Mouse (Mus musculus) ovary, postnatal 10 days (tissue): ENCODE measurements at regions not wholly inside any gene's neighbourhood (a gene's known extent, or its start where the extent isn't known, plus 50 kb on each side); places are given as distances from the start of the nearest gene placed in this dataset.

Source experiments
- DNase-seq: peaks from one replicate; pipeline ENCODE4 v3.0.0; 2022; ENCODE audit warnings: low spot score

DNA sequence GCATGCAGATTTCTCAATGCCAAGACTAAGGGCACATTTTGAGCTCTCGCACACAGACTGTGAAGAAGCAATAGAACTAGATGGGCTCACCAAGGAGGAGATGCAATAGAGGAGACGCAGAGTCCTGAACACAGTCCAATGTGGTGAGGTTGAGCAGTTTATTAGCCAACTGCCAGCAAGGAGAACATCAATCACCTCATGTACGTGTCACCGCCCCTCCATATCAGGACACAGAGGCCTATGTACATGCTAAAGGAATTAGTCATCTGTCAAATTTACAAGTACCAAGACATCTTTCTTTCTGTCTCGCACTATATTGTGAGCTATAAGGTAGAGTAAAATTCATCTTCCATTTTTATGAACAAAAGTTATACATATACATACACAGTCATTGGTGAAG is 1228.9 kb downstream of the Gsdmc2 start:
- no peak for DNase-seq

DNA sequence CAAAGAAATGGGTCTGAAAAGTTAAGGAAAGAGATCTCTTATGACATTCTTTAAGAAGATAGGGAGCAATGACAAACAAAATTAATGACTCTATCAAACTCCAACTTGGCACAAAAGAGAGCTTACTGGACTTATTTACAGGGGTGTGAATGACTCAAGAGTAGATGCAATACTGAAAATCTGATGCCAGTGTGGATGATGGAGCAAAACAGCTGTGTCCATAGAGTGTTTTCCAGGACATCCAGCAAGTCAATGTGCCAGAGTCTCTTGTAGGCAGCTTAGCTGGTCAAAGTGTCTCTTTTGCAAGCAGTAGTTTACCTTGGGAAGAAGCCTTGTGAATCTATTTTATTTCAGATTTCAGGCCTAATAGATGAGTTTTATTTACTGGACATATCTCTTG is 1248.2 kb downstream of the Gsdmc2 start:
- no peak for DNase-seq

DNA sequence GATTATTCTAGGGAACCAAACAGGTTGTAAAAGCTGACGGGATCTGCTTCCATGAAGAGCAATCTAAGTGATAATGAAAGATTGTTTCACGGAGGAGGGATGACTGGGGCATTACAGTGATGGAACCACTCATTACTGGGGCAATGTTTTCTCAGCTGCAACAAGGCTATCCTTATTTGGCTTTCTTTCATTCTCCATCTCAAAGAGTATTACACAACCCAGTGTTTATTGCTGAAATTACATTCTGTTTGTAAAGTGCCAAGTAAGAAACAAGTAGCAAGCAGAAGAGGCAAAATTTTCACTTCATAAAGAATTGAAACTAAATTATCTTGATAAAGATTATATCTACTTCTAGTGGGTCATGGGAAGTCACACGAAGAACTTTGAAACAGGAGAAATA is 1256.4 kb downstream of the Gsdmc2 start:
- no peak for DNase-seq

DNA sequence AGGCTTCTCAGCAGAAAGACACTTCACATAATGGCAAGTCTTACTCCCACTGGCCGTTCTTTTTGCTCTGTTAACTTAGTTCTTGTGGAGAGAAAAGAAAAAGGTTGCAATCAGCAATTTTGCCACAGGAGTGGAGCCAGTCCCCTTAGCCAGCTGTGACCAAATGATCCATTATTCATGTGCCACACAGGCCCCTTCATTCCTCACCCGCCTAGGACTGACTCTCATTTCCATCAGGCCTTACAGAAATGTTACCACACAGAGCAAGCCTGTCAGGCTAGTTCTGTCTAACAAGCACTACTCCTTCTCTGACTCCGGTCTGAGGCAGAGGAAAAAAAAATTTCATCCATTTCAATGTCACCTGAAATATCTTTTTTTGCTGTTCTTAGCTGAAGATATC is 1266.2 kb downstream of the Gsdmc2 start:
- no peak for DNase-seq

DNA sequence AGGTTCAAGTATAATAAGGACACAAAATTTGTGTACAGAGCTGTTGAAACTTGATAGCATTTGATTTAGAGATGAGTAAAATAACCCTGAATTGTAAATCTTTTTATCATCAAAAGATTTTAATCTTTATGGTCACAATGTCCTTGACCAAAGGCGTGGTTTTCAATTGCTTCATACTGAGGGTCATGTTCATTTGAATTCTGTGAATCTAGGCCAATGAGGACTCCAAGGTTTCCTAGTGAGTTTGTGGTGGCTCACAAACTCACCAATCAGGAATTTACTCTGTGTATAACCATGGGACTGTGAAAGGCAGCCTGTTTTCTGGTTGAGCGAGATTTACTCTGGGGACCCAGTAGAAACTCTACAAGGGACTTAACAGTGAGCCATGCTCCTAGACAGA is 1269.2 kb downstream of the Gsdmc2 start:
- DNase-seq: no peak

DNA sequence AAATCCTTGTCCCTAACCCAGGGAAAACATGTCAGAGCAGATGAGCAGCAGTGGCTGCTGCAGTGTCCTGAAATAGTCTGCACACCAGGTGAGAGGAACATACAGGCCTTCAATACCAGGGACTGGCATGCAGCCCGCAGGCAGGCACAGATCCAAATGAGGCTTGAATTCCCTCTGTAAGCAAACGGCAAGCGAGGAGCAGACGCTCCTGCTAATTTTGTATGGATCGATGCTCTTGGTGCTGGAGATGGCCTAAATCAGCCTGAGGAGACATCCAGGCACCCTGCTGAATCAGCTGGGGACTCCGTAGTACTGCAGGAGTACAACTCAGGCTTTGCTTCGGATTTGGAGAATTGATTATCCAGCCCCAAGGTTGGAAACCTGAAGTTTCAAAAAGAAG is 1273.2 kb downstream of the Gsdmc2 start:
- DNase-seq: no peak

DNA sequence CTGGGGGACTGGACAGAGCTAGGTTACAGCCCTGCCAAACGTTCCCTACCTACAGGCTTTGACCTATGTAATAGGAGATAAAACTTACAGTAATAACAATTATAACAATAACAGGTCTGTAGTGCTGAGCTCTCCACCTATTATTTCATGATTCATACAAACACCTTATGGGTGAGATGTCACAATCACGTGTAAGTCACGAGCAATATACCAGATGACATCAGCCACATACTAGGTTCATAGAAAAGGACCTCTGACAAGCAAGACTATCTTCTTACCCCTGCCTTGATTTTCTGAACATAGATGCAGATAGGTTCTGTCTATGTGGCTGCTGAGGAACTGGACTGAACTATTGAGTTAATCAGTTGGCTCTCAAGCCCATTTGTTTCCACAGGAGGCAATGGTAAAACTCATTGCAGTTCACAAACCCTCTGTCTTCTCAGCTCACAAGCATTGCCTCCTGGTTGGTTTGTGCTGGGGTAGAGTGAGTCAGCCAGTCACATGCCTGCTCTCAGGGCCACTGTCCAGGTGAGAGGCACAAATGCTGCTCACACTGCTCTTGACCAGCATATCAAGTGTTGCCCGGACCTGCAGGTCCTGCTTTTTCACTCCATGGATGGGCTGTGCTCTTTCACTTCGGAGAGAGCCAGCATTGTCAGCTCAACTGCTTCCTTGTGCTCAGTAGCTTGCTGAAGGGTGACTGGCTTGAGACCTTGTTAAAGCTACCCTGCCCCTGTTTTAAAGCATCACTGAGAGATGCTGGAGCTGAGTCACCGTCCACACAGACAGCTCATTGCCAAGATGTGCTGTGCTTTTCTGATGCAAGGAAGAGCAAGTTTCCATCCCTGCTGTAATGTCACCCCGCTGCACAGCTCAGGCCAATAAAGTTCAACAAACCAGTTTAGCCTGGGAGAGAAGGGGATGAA is 1275.9 kb downstream of the Gsdmc2 start:
- DNase-seq: no peak

GRCm38 (mm10) chr15:62567431-62567830 is 1277.5 kb downstream of the Gsdmc2 start:
- no peak for DNase-seq

GRCm38 (mm10) chr15:62566106-62566511 is 1278.9 kb downstream of the Gsdmc2 start:
- no peak for DNase-seq

DNA sequence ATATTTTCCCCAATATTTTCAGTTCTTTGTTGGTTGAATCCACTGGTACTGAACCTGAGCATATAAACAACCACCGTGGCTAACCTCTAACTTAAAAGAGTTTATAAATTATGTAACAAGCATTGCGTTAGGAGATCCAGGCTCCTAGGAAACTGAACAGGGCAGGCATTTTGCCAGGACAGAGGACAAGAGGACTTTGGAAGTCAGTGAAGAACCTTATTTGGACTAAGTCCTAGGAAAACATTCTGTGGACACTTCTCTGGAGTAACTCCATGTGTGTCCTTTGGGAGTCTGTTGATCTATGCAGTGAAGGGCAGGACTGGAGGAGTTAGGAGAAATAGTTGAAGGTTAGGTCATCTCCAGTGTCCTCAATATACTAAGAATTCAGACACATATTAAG is 1311.7 kb downstream of the Gsdmc2 start:
- DNase-seq: no peak

GRCm38 (mm10) chr15:62528975-62529374 is 1316.0 kb downstream of the Gsdmc2 start:
- no peak for DNase-seq

GRCm38 (mm10) chr15:62524628-62525027 is 1320.3 kb downstream of the Gsdmc2 start:
- no peak for DNase-seq

DNA sequence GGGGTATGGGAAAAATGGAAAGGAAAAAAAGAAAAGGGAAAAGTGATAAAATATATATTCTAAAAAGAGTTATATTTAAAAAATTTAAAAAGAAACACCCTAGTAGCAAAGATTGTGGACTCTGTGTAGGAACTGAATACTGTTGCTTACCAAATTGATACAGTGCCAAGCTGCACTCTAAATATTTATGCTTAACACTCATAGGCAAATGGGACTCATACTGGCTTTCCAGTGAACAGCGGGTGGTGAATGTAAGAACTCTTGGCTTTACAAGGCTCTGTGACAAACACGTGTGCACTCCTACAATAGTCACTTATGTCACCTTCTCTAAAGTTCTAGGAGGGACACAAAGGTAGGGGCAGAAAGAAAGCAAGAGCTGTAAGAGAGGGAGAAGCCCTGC is 1320.8 kb downstream of the Gsdmc2 start:
- DNase-seq: no peak

DNA sequence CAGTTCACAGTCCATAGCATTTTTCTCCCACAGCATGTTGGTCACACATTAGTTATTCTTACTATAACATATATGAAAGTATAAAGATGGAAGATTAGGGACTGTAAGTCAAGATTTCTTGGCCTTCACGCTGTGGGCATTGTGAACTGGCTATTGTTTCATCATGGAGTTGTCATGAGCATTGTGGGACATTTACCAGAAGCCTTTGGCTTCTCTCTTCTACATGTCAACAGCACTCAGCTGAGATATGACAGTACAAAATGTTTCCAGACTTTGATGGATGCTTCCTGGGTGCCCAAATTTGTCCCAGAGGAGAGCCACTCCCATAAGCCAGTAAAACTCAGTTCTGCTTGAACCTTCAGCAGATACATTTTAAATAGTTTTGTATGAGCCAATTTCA is 1331.5 kb downstream of the Gsdmc2 start:
- DNase-seq: no peak

DNA sequence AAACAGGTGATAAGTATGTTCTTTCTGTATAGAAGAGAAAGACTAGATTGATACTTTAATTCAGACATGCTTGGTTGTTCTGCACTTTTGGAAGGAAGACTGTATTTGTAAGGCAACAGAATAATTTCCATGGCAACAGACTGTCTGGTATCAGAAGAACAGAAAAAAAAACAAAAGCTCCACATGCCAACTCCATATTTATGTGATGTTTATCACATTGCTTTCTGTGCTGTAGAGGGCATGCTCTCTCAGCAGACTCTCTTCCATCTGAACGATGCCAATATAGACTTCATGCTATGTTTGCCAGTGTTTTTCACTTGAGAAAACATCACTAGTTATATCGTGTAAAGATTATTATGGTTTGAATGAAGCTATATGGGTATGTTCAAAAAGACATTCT is 1333.5 kb downstream of the Gsdmc2 start:
- no peak for DNase-seq

- no peak for DNase-seq
Observed at GRCm38 (mm10) chr15:62503866-62504265, 1341.1 kb downstream of the Gsdmc2 start.

GRCm38 (mm10) chr15:62500966-62501365 is 1344.0 kb downstream of the Gsdmc2 start:
- no peak for DNase-seq

GRCm38 (mm10) chr15:62500522-62500921 is 1344.5 kb downstream of the Gsdmc2 start:
- no peak for DNase-seq

DNA sequence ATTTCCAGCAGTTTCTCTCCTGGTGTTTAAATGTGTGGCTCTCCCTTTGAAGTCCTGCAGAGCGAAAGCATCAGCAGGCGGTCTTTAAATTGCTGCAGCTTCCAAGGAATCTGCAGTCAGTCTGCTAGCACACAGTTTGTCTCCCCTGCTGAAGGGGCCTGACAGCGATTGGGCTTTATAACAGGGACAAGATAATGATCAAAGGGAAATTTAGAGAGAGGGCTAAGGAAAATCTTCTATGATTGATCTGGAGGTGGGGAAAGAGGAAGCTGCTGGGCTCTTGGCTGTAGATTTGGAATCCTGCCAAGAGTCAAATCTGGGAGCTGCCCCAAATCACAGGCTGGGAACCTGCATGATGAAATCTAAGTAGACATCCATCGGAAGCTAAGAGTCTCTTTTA is 1348.8 kb downstream of the Gsdmc2 start:
- no peak for DNase-seq

DNA sequence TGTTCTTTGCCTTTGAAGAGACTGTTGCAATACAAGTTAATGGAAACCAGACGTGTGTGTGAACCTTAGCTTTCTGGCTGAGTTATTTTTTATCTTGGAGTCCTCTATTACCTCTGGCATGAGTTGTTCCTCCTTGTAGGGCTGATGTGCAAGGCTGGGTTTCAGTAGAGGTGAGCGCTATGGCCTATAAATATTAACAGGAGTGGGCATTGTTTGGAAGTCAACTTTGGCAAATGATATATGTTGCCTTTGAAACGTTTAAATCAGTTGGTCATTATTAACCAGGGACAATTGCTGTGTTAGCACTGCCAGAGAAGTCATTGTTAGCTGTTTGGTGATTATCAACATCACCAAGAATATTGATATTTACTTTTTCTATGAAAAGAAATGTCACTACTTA is 1352.6 kb downstream of the Gsdmc2 start:
- DNase-seq: no peak

DNA sequence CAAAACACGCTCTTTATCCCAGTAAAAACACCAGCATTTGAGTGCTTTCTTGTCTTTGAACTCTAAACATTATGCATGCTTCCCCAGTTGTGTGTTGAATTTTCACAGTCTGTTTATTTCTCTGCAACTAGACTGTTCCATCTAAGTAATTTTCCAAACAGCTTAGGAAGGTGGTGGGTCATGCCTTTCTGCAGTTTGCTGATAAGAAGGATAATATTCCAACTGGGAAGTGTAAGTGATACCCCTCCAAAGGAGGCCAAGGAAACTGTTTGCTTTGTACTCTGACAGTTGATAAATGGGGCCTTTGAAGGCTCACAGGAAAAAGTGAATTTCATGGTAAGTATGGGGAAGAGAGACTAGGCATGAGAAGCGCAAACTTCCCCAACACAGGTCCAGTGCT is 1354.4 kb downstream of the Gsdmc2 start:
- no peak for DNase-seq

- no peak for DNase-seq
Observed at GRCm38 (mm10) chr15:62486540-62486939, 1358.4 kb downstream of the Gsdmc2 start.

DNA sequence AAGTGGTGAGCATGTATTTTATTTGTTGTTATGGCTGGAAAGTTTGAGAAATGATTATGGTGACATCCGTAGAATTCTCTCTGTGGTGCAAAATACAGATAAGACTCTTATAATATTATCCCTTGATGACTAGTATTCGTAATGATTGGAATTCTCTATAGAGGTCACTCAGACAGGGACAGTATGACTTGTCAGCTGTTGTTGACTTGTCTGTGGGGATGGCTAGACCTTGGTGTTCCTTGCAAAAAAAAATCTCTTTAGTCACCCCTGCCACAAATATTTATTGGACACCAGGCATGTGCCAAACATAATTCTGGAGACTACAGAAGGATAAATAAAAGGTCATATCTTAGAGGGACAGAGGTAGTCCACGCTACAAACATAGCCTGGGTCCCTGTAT is 1360.6 kb downstream of the Gsdmc2 start:
- DNase-seq: no peak

GRCm38 (mm10) chr15:62483534-62483933 is 1361.4 kb downstream of the Gsdmc2 start:
- no peak for DNase-seq
